Mouse (Mus musculus) liver, embryonic 15.5 days (tissue): ENCODE measurements at regions not wholly inside any gene's neighbourhood (a gene's known extent, or its start where the extent isn't known, plus 50 kb on each side); places are given as distances from the start of the nearest gene placed in this dataset.

Experiments
- ATAC-seq: fragments of 200-750 bp; cut with Nextera tagmentation; 2 replicates; pipeline ENCODE4 v1.8.0; 2017; ENCODE audit warnings: moderate number of reproducible peaks, mild to moderate bottlenecking, moderate library complexity; ENCODE audit not compliant: insufficient read depth
- H3K27ac ChIP-seq: fragments of 300-500 bp; sonication (generic); replicated peaks from 2 replicates; pipeline ENCODE4 v1.5.1; 2015; ENCODE audit warnings: mild to moderate bottlenecking, inconsistent platforms
- H3K27me3 ChIP-seq: fragments of 300-500 bp; sonication (generic); 2 replicates; pipeline ENCODE4 v1.6.1; 2015; ENCODE audit warnings: mild to moderate bottlenecking, inconsistent platforms
- H3K36me3 ChIP-seq: fragments of 300-500 bp; sonication (generic); replicated peaks from 2 replicates; pipeline ENCODE4 v1.6.1; 2015; ENCODE audit warnings: moderate library complexity, mild to moderate bottlenecking, inconsistent platforms
- H3K4me1 ChIP-seq: fragments of 300-500 bp; sonication (generic); replicated peaks from 2 replicates; pipeline ENCODE4 v1.6.1; 2015; ENCODE audit warnings: inconsistent platforms
- H3K4me2 ChIP-seq: fragments of 300-500 bp; sonication (generic); 2 replicates; pipeline ENCODE4 v1.6.1; 2015; ENCODE audit warnings: moderate library complexity, mild to moderate bottlenecking, inconsistent platforms
- H3K4me3 ChIP-seq: fragments of 300-500 bp; sonication (generic); replicated peaks from 2 replicates; pipeline ENCODE4 v1.5.1; 2015; ENCODE audit warnings: mild to moderate bottlenecking, inconsistent platforms
- H3K9ac ChIP-seq: fragments of 300-500 bp; sonication (generic); 2 replicates; pipeline ENCODE4 v1.6.1; 2015; ENCODE audit warnings: moderate library complexity, mild to moderate bottlenecking, inconsistent platforms
- H3K9me3 ChIP-seq: fragments of 300-500 bp; sonication (generic); replicated peaks from 2 replicates; pipeline ENCODE4 v1.6.1; 2016; ENCODE audit warnings: inconsistent platforms
- WGBS: fragments of 180-500 bp; shearing (Covaris S2); methylation state at CpG from one replicate; pipeline ENCODE4 v1.1.7; 2015; ENCODE audit warnings: mixed read lengths; ENCODE audit not compliant: insufficient replicate concordance; 5-methylcytosine and 5-hydroxymethylcytosine counted together

DNA sequence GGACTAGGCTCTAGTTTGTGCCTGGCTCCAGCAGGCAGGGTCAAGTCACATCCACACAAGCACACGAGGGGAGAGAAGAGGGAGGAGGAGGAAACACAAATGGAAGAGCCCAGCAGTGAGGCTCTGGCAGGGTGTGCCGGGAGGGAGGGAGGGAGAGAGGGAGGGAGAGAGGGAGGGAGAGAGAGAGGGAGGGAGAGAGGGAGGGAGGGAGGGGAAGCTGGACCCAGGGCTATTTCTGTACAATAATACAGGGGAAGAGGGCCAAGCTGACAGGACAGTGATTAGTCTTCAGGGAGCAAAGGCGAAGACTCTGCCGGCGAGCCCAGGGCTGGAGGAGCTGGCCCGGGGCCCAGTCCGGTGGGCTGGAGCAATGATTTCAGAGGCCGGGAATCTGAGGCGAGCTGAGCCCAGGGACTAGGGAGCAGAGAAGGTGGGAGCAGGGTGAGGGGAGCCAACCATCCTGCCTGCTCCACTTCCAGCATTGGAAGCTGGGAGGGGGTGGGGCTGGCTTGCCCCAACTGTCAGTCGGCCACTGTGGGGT lies 155.6 kb downstream of the Efnb1 start:
- peaks cover 29% of the 10 kb centered on the region for H3K27me3 ChIP-seq
- H3K4me2 ChIP-seq: no peak overlapping the region
- no peak overlapping the region for H3K27ac ChIP-seq
- H3K36me3 ChIP-seq: no peaks in the 10 kb centered on the region
- H3K9me3 ChIP-seq: no peaks in the 10 kb centered on the region
- no peak overlapping the region for H3K9ac ChIP-seq
- H3K4me3 ChIP-seq: no peak overlapping the region
- H3K4me1 ChIP-seq: no peaks in the 10 kb centered on the region
- peak; percentile 51; the same call in 1 of the 2 replicates for ATAC-seq
- WGBS: 35% methylated on average over 9 of the region's 10 CpGs

DNA sequence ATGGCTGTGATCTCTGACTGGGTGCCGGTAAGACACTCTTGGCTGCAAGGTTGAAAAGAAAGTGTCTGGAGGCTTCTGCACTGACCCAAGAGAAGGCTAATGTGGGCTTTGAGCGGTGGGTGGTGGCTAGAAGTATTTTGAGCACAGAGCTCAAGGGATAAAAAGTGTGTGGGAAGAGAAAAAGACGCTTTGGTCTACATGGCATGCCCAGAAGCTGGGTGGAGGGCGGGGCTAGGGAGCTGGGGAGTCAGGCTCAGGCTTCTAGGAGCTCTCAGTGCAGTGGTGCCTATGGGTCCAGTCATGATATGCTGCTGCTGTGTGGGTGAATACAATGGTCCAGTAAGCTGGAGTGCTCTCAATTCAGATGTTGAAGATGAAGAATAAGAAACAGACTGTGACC lies 152.1 kb downstream of the Efnb1 start:
- no peak overlapping the region for H3K27ac ChIP-seq
- H3K4me3 ChIP-seq: no peak overlapping the region
- H3K27me3 ChIP-seq: peaks cover 18% of the 10 kb centered on the region; the same call in 1 of the 2 replicates
- no peak for ATAC-seq
- 52% methylated on average over 4 of the region's 4 CpGs for WGBS
- no peaks in the 10 kb centered on the region for H3K36me3 ChIP-seq
- no peaks in the 10 kb centered on the region for H3K9me3 ChIP-seq
- no peak overlapping the region for H3K9ac ChIP-seq
- no peaks in the 10 kb centered on the region for H3K4me1 ChIP-seq
- H3K4me2 ChIP-seq: no peak overlapping the region

DNA sequence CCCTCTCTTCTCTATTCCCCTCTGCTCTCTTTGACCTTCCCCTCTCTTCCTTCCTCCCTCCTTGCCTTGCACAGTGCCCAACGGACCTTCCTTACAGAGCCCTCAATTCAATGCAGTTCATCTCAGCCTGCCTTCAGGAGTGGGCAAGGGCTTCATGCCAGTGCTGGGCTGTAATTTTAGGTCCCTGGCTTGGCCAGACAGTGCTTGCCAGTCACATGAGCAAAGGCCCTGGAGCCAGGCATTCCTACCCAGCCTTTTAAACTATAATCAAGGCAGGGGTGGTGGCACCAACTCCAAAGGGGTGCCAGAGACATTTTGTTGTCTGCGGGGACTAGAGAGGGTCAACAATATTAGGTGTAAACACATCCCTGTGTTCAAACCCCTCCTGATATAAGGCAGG lies 150.9 kb downstream of the Efnb1 start:
- H3K27ac ChIP-seq: no peak overlapping the region
- no peak for ATAC-seq
- no peak overlapping the region for H3K9ac ChIP-seq
- no peak overlapping the region for H3K4me3 ChIP-seq
- 43% methylated on average over 2 of the region's 2 CpGs for WGBS
- no peak overlapping the region for H3K4me2 ChIP-seq
- no peaks in the 10 kb centered on the region for H3K4me1 ChIP-seq
- no peaks in the 10 kb centered on the region for H3K36me3 ChIP-seq
- peaks cover 15% of the 10 kb centered on the region; the same call in 1 of the 2 replicates for H3K27me3 ChIP-seq
- H3K9me3 ChIP-seq: no peaks in the 10 kb centered on the region

DNA sequence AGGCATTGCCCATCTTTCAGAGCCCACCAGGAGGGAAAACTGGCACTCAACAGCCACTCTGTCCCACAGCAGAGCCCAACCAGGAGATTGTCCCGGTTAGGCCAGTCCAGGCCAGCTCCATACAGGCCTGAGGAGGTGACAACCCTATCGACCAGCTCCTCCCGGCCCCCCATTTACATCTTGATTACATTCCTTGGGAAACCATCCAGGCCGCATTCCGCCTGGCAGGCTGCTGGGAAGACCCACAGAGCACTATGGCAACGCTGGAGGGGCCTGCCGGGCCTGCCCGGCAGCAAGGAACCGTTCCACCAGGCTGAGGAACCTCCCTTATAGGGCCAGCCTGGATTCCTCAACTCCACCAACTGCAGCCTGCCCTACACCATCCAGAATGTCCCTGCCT lies 149.7 kb downstream of the Efnb1 start:
- no peak overlapping the region for H3K9ac ChIP-seq
- no peaks in the 10 kb centered on the region for H3K4me1 ChIP-seq
- no peak overlapping the region for H3K27ac ChIP-seq
- H3K27me3 ChIP-seq: peaks cover 23% of the 10 kb centered on the region; the same call in 1 of the 2 replicates
- ATAC-seq: no peak
- H3K36me3 ChIP-seq: no peaks in the 10 kb centered on the region
- H3K4me3 ChIP-seq: no peak overlapping the region
- no peak overlapping the region for H3K4me2 ChIP-seq
- 24% methylated on average over 9 of the region's 9 CpGs for WGBS
- H3K9me3 ChIP-seq: no peaks in the 10 kb centered on the region

- Histone ChIP-seq H3K9ac (no peak overlapping the region), H3K36me3 (no peaks in the 10 kb centered on the region), H3K4me2 (no peak overlapping the region), H3K27ac (no peak overlapping the region), H3K4me1 (no peaks in the 10 kb centered on the region), H3K27me3 (peaks cover 23% of the 10 kb centered on the region), H3K4me3 (no peak overlapping the region), H3K9me3 (no peaks in the 10 kb centered on the region)
- ATAC-seq: no peak
- 60% methylated on average over 5 of the region's 5 CpGs for WGBS
Observed at GRCm38 (mm10) chrX:99280991-99281390, 145.1 kb downstream of the Efnb1 start.

GRCm38 (mm10) chrX:99280543-99280942 lies 144.6 kb downstream of the Efnb1 start:
- Histone ChIP-seq H3K27me3 (peaks cover 22% of the 10 kb centered on the region), H3K4me2 (no peak overlapping the region), H3K27ac (no peak overlapping the region), H3K36me3 (no peaks in the 10 kb centered on the region), H3K9me3 (no peaks in the 10 kb centered on the region), H3K4me3 (no peak overlapping the region), H3K9ac (no peak overlapping the region), H3K4me1 (no peaks in the 10 kb centered on the region)
- WGBS: 51% methylated on average over 5 of the region's 5 CpGs
- no peak for ATAC-seq

- Histone ChIP-seq H3K4me2 (no peak overlapping the region), H3K9me3 (no peaks in the 10 kb centered on the region), H3K9ac (no peak overlapping the region), H3K27me3 (peaks cover 8% of the 10 kb centered on the region), H3K4me1 (no peaks in the 10 kb centered on the region), H3K36me3 (no peaks in the 10 kb centered on the region), H3K27ac (no peak overlapping the region), H3K4me3 (no peak overlapping the region)
- no peak for ATAC-seq
- WGBS: 65% methylated on average over 5 of the region's 5 CpGs
Observed at GRCm38 (mm10) chrX:99275536-99275935, 139.6 kb downstream of the Efnb1 start.

- ATAC-seq: no peak
- Histone ChIP-seq H3K36me3 (no peaks in the 10 kb centered on the region), H3K9ac (no peak overlapping the region), H3K9me3 (no peaks in the 10 kb centered on the region), H3K4me1 (no peaks in the 10 kb centered on the region), H3K4me2 (no peak overlapping the region), H3K27ac (no peak overlapping the region), H3K4me3 (no peak overlapping the region), H3K27me3 (no peaks in the 10 kb centered on the region; the same call in 1 of the 2 replicates)
- 47% methylated on average over 3 of the region's 3 CpGs for WGBS
Observed at GRCm38 (mm10) chrX:99271908-99272307, 136.0 kb downstream of the Efnb1 start.

- no peak overlapping the region for H3K4me3 ChIP-seq
- H3K9ac ChIP-seq: no peak overlapping the region
- no peaks in the 10 kb centered on the region for H3K36me3 ChIP-seq
- no peak for ATAC-seq
- no peaks in the 10 kb centered on the region for H3K9me3 ChIP-seq
- H3K27ac ChIP-seq: no peak overlapping the region
- no peak overlapping the region for H3K4me2 ChIP-seq
- WGBS: 58% methylated on average over 5 of the region's 5 CpGs
- no peaks in the 10 kb centered on the region for H3K4me1 ChIP-seq
- peaks cover 21% of the 10 kb centered on the region for H3K27me3 ChIP-seq
Observed at GRCm38 (mm10) chrX:99249038-99249607, 113.2 kb downstream of the Efnb1 start.

- H3K4me1 ChIP-seq: no peaks in the 10 kb centered on the region
- no peak overlapping the region for H3K4me2 ChIP-seq
- H3K27me3 ChIP-seq: peaks cover 17% of the 10 kb centered on the region
- H3K9ac ChIP-seq: no peak overlapping the region
- no peak overlapping the region for H3K4me3 ChIP-seq
- 70% methylated on average over 5 of the region's 5 CpGs for WGBS
- H3K27ac ChIP-seq: no peak overlapping the region
- ATAC-seq: no peak
- H3K9me3 ChIP-seq: no peaks in the 10 kb centered on the region
- H3K36me3 ChIP-seq: no peaks in the 10 kb centered on the region
Observed at GRCm38 (mm10) chrX:99248181-99248580, 112.3 kb downstream of the Efnb1 start.

- no peak overlapping the region for H3K9ac ChIP-seq
- 53% methylated on average over 2 of the region's 2 CpGs for WGBS
- no peaks in the 10 kb centered on the region for H3K36me3 ChIP-seq
- no peak overlapping the region for H3K4me2 ChIP-seq
- H3K4me3 ChIP-seq: no peak overlapping the region
- no peaks in the 10 kb centered on the region for H3K4me1 ChIP-seq
- no peaks in the 10 kb centered on the region for H3K9me3 ChIP-seq
- H3K27ac ChIP-seq: no peak overlapping the region
- no peak for ATAC-seq
- H3K27me3 ChIP-seq: peaks cover 17% of the 10 kb centered on the region
Observed at GRCm38 (mm10) chrX:99246704-99247103, 110.8 kb downstream of the Efnb1 start.

DNA sequence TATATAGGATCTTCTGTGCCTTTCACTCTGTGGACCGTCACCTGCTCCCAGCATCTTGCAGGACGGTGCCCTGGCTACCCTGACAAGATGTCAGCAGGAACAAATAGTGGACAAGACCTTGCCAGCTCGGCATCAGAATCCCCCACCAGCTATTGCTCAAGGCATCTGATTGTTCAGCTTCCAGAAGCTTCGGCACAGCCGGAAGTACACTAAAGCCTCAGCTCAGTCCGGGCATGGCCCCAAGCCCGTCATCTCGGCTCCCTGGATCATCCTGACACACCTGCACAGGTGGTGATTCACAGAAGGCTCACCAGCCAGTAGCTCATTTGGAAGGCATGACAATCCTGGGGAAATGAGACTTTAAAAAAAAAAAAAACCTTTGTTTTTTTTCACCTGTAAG lies 110.1 kb downstream of the Efnb1 start:
- H3K4me1 ChIP-seq: no peaks in the 10 kb centered on the region
- H3K4me3 ChIP-seq: no peak overlapping the region
- no peaks in the 10 kb centered on the region for H3K9me3 ChIP-seq
- H3K36me3 ChIP-seq: no peaks in the 10 kb centered on the region
- WGBS: 63% methylated on average over 8 of the region's 8 CpGs
- H3K9ac ChIP-seq: no peak overlapping the region
- no peak for ATAC-seq
- H3K27me3 ChIP-seq: peaks cover 17% of the 10 kb centered on the region
- no peak overlapping the region for H3K4me2 ChIP-seq
- no peak overlapping the region for H3K27ac ChIP-seq
